Mouse (Mus musculus) heart, embryonic 10.5 days (tissue): Measurements from ENCODE around the gene Cyp27a1. TPM values are rescaled to one million over a fixed set of nuclear protein-coding genes. Genes with fewer than 3 reads are reported as not detected.
A peak's percentile ranks its signal among the peaks of the same experiment; 100 is the strongest.

ENCODE experiments used
- DNase-seq: peaks from one replicate; pipeline ENCODE4 v3.0.0-alpha.2; 2017; ENCODE audit warnings: low spot score
- H3K27ac ChIP-seq: fragments of 300-500 bp; sonication (generic); 2 replicates; pipeline ENCODE4 v1.5.1; 2016; ENCODE audit warnings: mild to moderate bottlenecking
- H3K27me3 ChIP-seq: fragments of 300-500 bp; sonication (generic); 2 replicates; pipeline ENCODE4 v1.6.1; 2016; ENCODE audit warnings: mild to moderate bottlenecking; ENCODE audit not compliant: poor library complexity, insufficient read depth, severe bottlenecking
- H3K36me3 ChIP-seq: fragments of 300-500 bp; sonication (generic); 2 replicates; pipeline ENCODE4 v1.6.1; 2016; ENCODE audit warnings: mild to moderate bottlenecking, moderate library complexity
- H3K4me1 ChIP-seq: fragments of 300-500 bp; sonication (generic); 2 replicates; pipeline ENCODE4 v1.6.1; 2016; ENCODE audit warnings: mild to moderate bottlenecking
- H3K4me3 ChIP-seq: fragments of 300-500 bp; sonication (generic); 2 replicates; pipeline ENCODE4 v1.5.1; 2016; ENCODE audit warnings: mild to moderate bottlenecking, moderate library complexity
- H3K9me3 ChIP-seq: fragments of 300-500 bp; sonication (generic); 2 replicates; pipeline ENCODE4 v1.6.1; 2016; ENCODE audit warnings: mild to moderate bottlenecking, moderate library complexity
- WGBS: fragments of 180-500 bp; shearing (Covaris S2); methylation state at CpG from one replicate; pipeline ENCODE4 v1.1.7; 2016; 5-methylcytosine and 5-hydroxymethylcytosine counted together
- polyA plus RNA-seq: library from polyadenylated mRNA; unstranded; fragments of >200 nt; fragmentation: Nextera tagmentation; extraction: Ambion mirVana; gene quantifications from 2 replicates; pipeline ENCODE4 v1.2.1, GENCODE M21; 2016

Cyp27a1 gene
- polyA plus RNA-seq, 1 experiment from 2014 or later, result 11.4 TPM

GRCm38 (mm10) chr1:74784041-74784759 is 70.8 kb downstream of the Cyp27a1 start:
- no peaks in the 10 kb centered on the region for H3K36me3 ChIP-seq
- H3K9me3 ChIP-seq, result no peaks in the 10 kb centered on the region
- H3K4me1 ChIP-seq, result peaks cover 26% of the 10 kb centered on the region
- H3K4me3 ChIP-seq, result peak overlapping the region; percentile 62
- no peak for DNase-seq
- H3K27me3 ChIP-seq, result peaks cover 98% of the 10 kb centered on the region
- no peak overlapping the region for H3K27ac ChIP-seq
- WGBS, result 2% methylated on average over 67 of the region's 67 CpGs

Other genes starting within 250 kb of the Cyp27a1 start
- gene Cnot9, start 207.5 kb upstream of the Cyp27a1 start, polyA plus RNA-seq, result 46.7 and 67.1 TPM in 2 replicates
- 0.42 and 0.48 TPM in 2 replicates for gene Plcd4, start 170.7 kb upstream of the Cyp27a1 start, polyA plus RNA-seq
- gene Usp37, start 169.3 kb upstream of the Cyp27a1 start, polyA plus RNA-seq, result 26.8 and 28.3 TPM in 2 replicates
- gene Zfp142, start 125.3 kb upstream of the Cyp27a1 start, polyA plus RNA-seq, result 6.8 and 9.2 TPM in 2 replicates
- gene Bcs1l, start 125.3 kb upstream of the Cyp27a1 start, polyA plus RNA-seq, result 23.3 TPM in 2 replicates
- gene Rnf25, start 112.2 kb upstream of the Cyp27a1 start, polyA plus RNA-seq, result 25.4 and 32.8 TPM in 2 replicates
- 4.1 and 6.2 TPM in 2 replicates for gene Stk36, start 112.1 kb upstream of the Cyp27a1 start, polyA plus RNA-seq
- gene Ttll4, start 51.8 kb upstream of the Cyp27a1 start, polyA plus RNA-seq, result 27.8 and 28.9 TPM in 2 replicates
- gene Prkag3, start 35.6 kb downstream of the Cyp27a1 start, polyA plus RNA-seq, result 2.3 and 6.8 TPM in 2 replicates
- gene Wnt6, start 58.3 kb downstream of the Cyp27a1 start, polyA plus RNA-seq, result 4.0 and 11.9 TPM in 2 replicates
- gene Wnt10a, start 77.9 kb downstream of the Cyp27a1 start, polyA plus RNA-seq, result 0.07 and 0.29 TPM in 2 replicates
- not detected in 2 replicates for gene Cdk5r2, start 141.4 kb downstream of the Cyp27a1 start, polyA plus RNA-seq
- 1.2 and 1.4 TPM in 2 replicates for gene Fev, start 171.8 kb downstream of the Cyp27a1 start, polyA plus RNA-seq
- gene Cryba2, start 179.6 kb downstream of the Cyp27a1 start, polyA plus RNA-seq, result not detected in 2 replicates
- gene Cfap65, start 222.0 kb downstream of the Cyp27a1 start, polyA plus RNA-seq, result not detected in 2 replicates
- 0.11 and 0.75 TPM in 2 replicates for gene Ihh, start 238.1 kb downstream of the Cyp27a1 start, polyA plus RNA-seq